Mouse (Mus musculus): Measurements from ENCODE around the gene Pmm1. TPM values are rescaled to one million over a fixed set of nuclear protein-coding genes. Genes with fewer than 3 reads are reported as not detected.
A peak's percentile ranks its signal among the peaks of the same experiment; 100 is the strongest.

Pmm1 gene
- total RNA-seq, 4 experiments from 2014 or later: 71.1 to 132 (median 86.3) TPM

DNA sequence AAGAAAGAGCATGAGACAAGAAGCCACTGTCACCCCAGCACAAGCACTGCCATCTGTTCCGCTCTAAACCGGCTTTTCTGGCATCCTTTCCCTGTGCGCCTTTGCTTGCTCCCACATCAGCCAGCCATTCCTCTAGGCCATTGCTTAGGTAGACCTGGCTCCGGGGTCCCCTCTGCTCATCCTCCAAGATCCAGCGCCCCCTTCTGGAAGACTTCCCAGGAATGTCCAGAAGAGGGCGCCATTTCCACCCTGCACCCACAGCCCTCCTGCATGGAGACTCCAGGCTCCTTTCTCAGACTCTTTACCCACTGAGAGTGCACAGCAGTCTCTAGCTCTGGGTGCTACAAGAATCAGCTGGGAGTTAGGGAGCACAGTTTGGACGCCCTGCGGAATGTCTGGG, 4.3 kb downstream of the Pmm1 start:
- DNase-seq: no peak

- DNase-seq: no peak
Measured at GRCm38 (mm10) chr15:81955414-81955813, 5.3 kb downstream of the Pmm1 start.

DNA sequence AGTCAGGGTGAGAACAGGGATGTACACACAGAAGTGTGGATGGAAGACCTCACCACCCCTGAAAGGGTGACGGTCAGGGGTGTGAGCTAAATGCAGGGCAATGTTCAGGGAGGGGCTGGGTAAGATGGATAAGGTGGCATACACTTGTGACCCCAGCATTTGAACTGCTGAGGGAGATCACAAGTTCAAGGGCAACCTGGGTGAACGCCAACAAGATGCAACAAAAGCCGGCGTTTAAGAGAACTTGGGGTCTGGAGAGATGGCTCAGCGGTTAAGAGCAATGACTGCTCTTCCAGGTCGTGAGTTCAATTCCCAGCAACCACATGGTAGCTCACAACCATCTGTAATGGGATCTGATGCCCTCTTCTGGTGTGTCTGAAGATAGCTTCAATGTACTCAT, 6.0 kb downstream of the Pmm1 start:
- no peak for DNase-seq

- DNase-seq: no peak
Measured at GRCm38 (mm10) chr15:81954151-81954583, 6.6 kb downstream of the Pmm1 start.

- DNase-seq: no peak
Measured at GRCm38 (mm10) chr15:81952310-81952709, 8.4 kb downstream of the Pmm1 start.

DNA sequence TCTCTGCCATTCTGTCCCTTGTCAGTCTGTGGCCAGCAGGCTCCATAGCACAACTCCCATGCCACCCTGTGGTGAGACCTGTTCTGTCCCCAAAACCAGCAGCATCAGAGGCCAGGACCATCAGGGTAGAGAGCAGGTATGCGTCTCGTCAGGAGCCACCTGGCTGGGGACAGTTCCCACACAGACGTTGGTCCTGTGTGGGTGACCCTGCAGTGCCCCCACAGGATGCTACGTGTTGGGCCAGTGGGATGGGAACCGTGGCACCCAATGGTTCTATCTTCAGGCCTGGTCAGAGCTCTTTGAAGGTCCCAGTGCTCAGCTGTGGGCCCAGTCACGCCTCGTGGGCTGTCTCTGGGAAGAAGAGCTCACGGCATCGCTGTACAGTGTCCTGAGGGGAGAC, 9.6 kb downstream of the Pmm1 start:
- DNase-seq: no peak

GRCm38 (mm10) chr15:81950716-81951115, 10.0 kb downstream of the Pmm1 start:
- no peak for DNase-seq

GRCm38 (mm10) chr15:81949476-81950131, 11.1 kb downstream of the Pmm1 start:
- no peak for DNase-seq

DNA sequence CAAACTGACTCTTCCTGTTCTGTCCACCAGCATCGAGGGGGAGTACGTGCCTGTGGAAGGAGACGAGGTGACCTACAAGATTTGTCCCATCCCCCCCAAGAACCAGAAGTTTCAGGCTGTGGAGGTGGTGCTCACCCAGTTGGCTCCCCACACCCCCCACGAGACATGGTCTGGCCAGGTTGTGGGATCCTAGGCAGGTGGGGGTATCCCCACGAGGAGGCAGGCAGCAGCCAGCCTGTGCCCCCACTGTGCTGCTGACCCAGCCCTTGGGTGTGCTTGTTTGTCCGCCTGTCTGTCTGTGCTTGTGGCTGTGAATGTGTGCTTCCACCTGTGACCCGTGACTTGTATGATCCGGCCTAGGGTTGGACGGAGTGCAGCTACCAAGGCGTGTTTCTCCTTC, 11.7 kb downstream of the Pmm1 start:
- no peak for DNase-seq

- DNase-seq: no peak
Measured at GRCm38 (mm10) chr15:81943176-81943749, 17.5 kb downstream of the Pmm1 start.

GRCm38 (mm10) chr15:81941010-81941409, 19.7 kb downstream of the Pmm1 start:
- DNase-seq: no peak

DNA sequence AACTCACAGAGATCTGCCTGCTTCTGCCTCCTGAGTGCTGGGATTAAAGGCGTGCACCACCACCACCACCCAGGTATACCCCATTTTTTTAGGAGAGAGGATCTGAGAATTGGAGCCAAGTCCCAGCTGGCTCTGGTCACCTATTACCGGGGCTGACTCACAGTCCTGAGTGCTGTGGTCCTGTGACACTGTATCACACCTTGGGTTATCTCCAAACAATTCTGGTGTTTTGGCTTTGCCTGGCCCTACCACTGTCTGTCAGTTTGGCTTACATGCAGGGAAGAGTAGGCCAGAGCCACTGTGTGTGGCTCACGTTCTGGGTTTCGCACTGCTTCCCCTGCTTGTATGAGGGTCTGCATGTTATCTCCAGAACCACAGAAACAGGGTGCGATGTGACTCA, 20.5 kb downstream of the Pmm1 start:
- DNase-seq: no peak

- no peak for DNase-seq
Measured at GRCm38 (mm10) chr15:81939774-81940173, 21.0 kb downstream of the Pmm1 start.

- peak; percentile 54 for DNase-seq
Measured at GRCm38 (mm10) chr15:81939157-81939715, 21.5 kb downstream of the Pmm1 start.

- no peak for DNase-seq
Measured at GRCm38 (mm10) chr15:81938246-81938645, 22.5 kb downstream of the Pmm1 start.

- peak; percentile 54 for DNase-seq
Measured at GRCm38 (mm10) chr15:81937098-81937972, 23.4 kb downstream of the Pmm1 start.

DNA sequence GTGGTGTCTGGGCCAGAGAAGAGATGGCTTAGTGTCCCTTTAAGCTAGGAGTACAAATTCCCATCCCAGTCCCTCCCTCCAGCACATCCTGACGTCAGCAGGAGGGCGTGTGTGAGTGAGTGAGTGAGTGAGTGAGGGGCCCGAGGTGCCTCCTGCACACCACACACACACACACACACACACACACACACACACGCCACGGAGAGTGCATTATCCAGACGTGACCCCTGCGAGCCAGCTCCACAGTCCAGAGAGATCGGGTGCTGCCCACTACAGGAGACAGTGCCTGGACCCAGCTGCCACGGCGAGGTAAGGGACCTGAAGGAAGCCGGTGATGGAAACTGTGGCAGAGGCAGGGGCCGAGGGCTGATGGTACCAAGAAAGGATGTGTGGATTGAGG, 24.1 kb downstream of the Pmm1 start, which contains the start of gene Csdc2:
TSS of gene Csdc2 (plus strand) at position 81 of the 400 bp plus-strand sequence.
- DNase-seq: no peak

DNA sequence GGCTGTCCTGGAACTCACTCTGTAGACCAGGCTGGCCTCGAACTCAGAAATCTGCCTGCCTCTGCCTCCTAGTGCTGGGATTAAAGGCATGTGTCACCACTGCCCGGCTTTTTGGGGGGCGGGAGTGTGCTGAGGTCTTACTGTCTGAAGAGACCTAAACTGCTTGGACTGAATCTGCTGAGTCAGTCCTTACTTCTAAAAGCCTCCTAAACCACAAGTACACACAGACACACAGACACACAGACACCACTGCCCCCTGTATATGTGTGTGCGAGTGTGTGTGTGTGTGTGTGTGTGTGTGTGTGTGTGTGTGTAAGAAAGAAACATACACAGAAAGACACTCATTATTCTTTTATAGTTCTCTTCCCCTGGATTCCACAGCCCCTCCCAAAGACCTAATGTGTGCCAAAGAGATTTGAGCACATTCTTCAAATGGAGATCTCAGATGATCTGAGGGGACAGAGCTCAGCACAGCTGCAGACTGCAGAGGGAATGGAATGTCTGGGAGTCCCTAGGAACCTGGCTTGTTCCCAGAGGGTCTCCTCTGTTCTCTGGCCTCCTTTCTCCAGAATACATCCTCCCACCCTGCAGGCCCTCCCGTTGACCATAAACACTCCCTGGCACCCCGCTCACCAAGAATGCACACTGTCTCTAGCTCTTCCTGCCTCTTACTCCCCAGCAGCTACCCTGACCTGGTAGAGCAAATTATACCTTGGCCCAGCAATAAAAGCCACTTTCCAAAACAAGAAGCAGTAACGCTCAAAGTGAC, 24.7 kb downstream of the Pmm1 start:
- no peak for DNase-seq

GRCm38 (mm10) chr15:81933986-81934385, 26.7 kb downstream of the Pmm1 start:
- DNase-seq: no peak

DNA sequence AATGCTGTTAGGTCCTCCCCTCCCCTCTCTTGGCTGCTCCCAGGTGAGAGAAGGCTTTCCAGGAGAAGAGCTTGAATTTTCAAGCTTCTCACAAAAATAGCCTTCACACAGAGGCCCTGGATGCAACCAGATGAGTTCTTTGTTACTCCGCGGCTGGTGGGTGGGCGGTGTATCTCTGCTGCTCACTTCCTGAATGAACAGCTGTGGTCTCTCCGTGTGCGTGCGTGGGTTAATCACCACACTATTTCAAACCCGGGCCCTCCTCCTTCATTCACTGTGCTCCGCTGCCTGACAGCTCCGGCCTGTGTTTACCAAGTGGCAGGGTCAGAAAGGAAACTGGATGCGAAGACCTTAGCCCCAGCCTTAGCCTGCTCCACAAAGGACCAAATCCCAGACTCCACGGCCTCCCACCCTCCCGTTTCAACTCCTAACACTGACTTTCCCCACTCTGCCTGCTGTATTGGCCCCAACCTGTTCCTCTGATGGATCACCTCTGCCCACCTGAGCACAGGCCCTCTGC, 27.7 kb downstream of the Pmm1 start:
- DNase-seq: no peak

GRCm38 (mm10) chr15:81928277-81928676, 32.5 kb downstream of the Pmm1 start:
- DNase-seq: no peak

DNA sequence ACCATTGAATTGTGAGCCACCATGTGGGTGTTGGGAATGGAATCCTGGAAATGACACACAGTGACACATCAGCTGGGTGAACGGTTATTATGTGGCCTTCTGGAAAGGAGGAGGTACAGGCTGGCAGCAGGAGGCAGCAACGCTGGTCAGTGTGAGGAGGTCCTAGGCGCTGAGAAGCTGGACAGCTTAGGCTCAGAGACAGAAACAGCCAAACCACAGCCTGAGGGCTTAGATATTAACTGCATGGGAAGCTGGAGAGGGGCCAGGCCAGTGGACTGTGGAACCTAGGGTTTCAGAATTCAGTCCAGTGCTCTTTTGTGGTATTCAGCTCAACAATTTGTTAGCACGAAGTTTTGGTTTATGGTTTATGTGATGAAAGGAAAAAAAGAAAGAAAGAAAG, 33.0 kb downstream of the Pmm1 start:
- DNase-seq: no peak
